Mouse (Mus musculus) left cerebral cortex, adult 2 months (tissue): ENCODE data around the gene Mllt3. TPM values are rescaled to one million over a fixed set of nuclear protein-coding genes. Genes with fewer than 3 reads are reported as not detected.

Experiments used
- DNase-seq, 2 experiments: peaks; one replicate each; pipeline ENCODE4 v3.0.0; 2021 to 2022; ENCODE audit warnings: low spot score in 2 of 2, mixed read lengths in 1 of 2; ENCODE audit errors: extremely low spot score in 1 of 2
- H3K27ac ChIP-seq: fragments of 200-600 bp; 2 replicates; pipeline ENCODE4 v1.8.1; 2022
- H3K4me3 ChIP-seq: fragments of 200-600 bp; 2 replicates; pipeline ENCODE4 v1.8.1; 2022
- CTCF ChIP-seq: fragments of 200-600 bp; IDR thresholded peaks from 2 replicates; pipeline ENCODE4 v1.8.1; 2022; ENCODE audit warnings: antibody characterized with exemption, mild to moderate bottlenecking, moderate library complexity
- intact Hi-C: fragments of 180-260 bp; cut with DNase I; formaldehyde crosslinking; loops from one replicate; pipeline ENCODE4 v1.15.1; 2025
- long read RNA-seq, 2 experiments: library from polyadenylated mRNA; stranded (forward); transcript quantifications; one replicate each; pipeline ENCODE4 v2.0.0; 2021; ENCODE audit warnings: borderline mapping rate in 2 of 2
- total RNA-seq, 2 experiments: library from RNA; stranded (reverse); gene quantifications; 2 replicates each; pipeline ENCODE4 v1.2.3; 2021

Gene Mllt3
- 10 to 100 TPM; 37.1 to 41.7 TPM for total RNA-seq
- long read RNA-seq, experiment 1, full-length matches to known transcripts: 8 of 18 reads
- long read RNA-seq, experiment 1, partial matches to known transcripts: 3 of 18 reads
- long read RNA-seq, experiment 1, other reads (novel, unspliced or antisense): 7 of 18 reads
- long read RNA-seq, experiment 2, full-length matches to known transcripts: 6 of 13 reads
- long read RNA-seq, experiment 2, partial matches to known transcripts: 6 of 13 reads
- long read RNA-seq, experiment 2, other reads (novel, unspliced or antisense): 1 of 13 reads

DNA sequence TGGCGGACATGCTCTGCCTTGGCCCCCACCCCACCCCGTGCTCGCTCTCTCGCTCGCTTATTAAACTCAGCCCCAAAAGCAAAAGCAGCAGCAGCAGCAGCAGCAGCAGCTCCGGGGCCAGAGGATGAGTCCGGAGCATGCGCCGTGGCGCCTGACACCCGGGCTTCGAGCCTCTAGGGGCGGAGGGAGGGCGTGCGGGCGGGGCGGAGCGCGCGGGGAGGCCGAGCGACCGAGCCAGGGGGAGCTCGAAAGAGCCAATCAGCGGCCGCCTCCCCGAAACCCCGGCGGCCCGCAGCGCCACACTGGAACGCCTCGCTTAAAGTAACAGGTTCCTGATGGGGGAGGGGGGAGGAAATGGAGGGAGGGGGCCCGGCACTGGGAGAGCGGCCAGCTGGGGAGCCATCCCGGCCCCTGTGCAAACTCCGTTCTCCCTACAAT lies at the start of gene Mllt3:
Gene Mllt3, minus strand, starts transcription at position 149 of the 438 bp plus-strand sequence.
- DNase-seq: peak; percentile 93 to 94
- peak within 1 kb of the TSS; percentile 95 for H3K27ac ChIP-seq
- TF ChIP-seq CTCF: no peak; the same call in 1 of the 2 replicates
- intact Hi-C loops: loop anchor here (1.0 to 5.0 kb wide), 4 partner anchors 61 to 665 kb away; partner anchors contain the start of gene Focad
- peak within 1 kb of the TSS; percentile 73 for H3K4me3 ChIP-seq

GRCm38 (mm10) chr4:88082381-88082780 lies 49.2 kb upstream of the Mllt3 start:
- TF ChIP-seq CTCF: no peak
- intact Hi-C loops: no loop called here
- DNase-seq: no peak
- Histone ChIP-seq H3K4me3 (no peak overlapping the region), H3K27ac (no peak overlapping the region)

GRCm38 (mm10) chr4:88081885-88082284 lies 48.7 kb upstream of the Mllt3 start:
- no peak for TF ChIP-seq CTCF
- Histone ChIP-seq H3K4me3 (no peak overlapping the region), H3K27ac (no peak overlapping the region)
- no peak for DNase-seq
- intact Hi-C loops: no loop called here

GRCm38 (mm10) chr4:88081417-88081816 lies 48.3 kb upstream of the Mllt3 start:
- Histone ChIP-seq H3K27ac (no peak overlapping the region), H3K4me3 (no peak overlapping the region)
- intact Hi-C loops: no loop called here
- TF ChIP-seq CTCF: no peak
- no peak for DNase-seq

DNA sequence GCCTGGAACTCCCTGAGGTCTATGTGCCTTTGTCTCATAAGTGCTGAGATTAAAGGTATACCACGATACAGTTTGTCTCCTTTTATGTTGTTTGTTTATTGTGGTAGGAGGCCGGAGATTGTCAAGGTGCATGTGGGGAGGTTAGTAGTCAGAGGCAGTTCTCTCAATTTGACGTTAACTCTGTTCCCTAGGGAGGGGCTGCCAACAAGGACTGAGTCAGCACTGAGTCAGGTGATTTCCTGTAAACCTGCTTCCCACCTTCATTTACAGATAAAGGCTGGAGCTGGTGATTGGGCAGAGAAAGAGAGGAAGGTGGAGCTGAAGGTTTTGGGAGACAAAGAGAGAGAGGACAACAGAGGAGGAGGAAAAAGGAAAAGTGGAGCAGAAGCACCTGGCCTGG lies 45.8 kb upstream of the Mllt3 start:
- Histone ChIP-seq H3K27ac (no peak overlapping the region), H3K4me3 (no peak overlapping the region)
- no peak for TF ChIP-seq CTCF
- DNase-seq: no peak
- intact Hi-C loops: no loop called here

GRCm38 (mm10) chr4:88075388-88075787 lies 42.2 kb upstream of the Mllt3 start:
- no peak for TF ChIP-seq CTCF
- intact Hi-C loops: no loop called here
- no peak for DNase-seq
- no peak overlapping the region for H3K27ac ChIP-seq
- H3K4me3 ChIP-seq: no peak overlapping the region

GRCm38 (mm10) chr4:88046280-88046679 lies 13.1 kb upstream of the Mllt3 start:
- Histone ChIP-seq H3K4me3 (no peak overlapping the region), H3K27ac (no peak overlapping the region)
- no peak for DNase-seq
- TF ChIP-seq CTCF: no peak
- intact Hi-C loops: no loop called here

DNA sequence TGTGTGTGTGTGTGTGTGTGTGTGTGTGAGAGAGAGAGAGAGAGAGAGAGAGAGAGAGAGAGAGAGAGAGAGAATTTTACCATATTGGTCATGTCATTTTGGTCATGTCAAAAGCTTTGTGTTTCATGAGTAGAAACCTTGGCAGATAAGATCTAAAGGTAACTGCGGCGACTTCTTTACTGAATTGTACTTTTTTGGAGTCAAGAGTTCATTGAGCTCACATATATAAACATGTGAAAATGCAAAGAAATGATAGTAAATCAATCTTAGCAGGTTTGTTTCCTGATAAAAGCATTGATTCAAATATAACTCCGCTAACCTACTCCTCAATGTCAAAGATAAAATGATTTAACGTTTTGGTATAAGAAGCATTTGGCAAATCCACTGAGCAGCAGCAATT lies 12.0 kb upstream of the Mllt3 start:
- H3K27ac ChIP-seq: no peak overlapping the region
- H3K4me3 ChIP-seq: no peak overlapping the region
- no peak for TF ChIP-seq CTCF
- DNase-seq: no peak
- intact Hi-C loops: no loop called here

- TF ChIP-seq CTCF: peak; percentile 83
- intact Hi-C loops: loop anchor here (1.0 to 5.0 kb wide), 4 partner anchors 162 to 507 kb away; no protein-coding TSS in a partner anchor
- no peak overlapping the region for H3K4me3 ChIP-seq
- DNase-seq: peak; percentile 25 to 42
- H3K27ac ChIP-seq: no peak overlapping the region
These were observed 2.2 kb upstream of the Mllt3 start for GRCm38 (mm10) chr4:88035361-88035760.

- Histone ChIP-seq H3K4me3 (peak overlapping the region; percentile 73), H3K27ac (no peak overlapping the region)
- intact Hi-C loops: loop anchor here (1.0 to 5.0 kb wide), 5 partner anchors 163 to 508 kb away; no protein-coding TSS in a partner anchor
- no peak for TF ChIP-seq CTCF
- no peak for DNase-seq
These were observed 1.4 kb upstream of the Mllt3 start for GRCm38 (mm10) chr4:88034387-88035157.

DNA sequence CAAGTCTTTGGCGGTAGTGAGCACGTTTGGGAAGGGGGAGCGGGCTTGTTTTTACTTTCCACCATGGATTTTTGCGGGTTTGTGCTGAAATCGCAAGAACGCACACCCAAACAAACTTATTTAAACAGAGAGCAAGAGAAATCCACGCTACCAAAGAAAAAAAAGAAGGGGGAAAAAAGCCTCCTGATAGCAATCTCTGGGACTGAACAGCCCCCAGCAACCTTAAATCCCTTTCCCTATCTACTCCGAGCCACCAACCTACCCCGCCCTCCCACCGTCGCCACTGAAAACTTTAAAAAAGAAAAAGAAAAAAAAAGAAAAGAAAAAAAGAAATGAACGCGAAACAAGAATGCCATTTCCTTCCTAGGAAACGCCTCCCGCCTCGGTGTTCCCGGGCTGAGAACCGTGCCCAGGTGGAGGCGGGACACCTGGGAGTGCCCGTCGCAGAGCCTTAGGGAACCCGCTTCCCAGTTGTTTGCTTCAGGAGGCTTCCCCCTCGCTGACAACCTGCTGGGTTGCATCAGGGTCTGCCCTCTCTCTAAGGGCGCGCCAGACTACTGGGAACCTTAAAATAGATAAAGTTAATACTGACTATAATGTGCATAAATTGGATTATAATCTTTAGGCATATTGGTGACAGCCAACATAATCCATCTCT lies 694 bp upstream of the Mllt3 start:
- no peak overlapping the region for H3K27ac ChIP-seq
- no peak for TF ChIP-seq CTCF

More for the DNA sequence above, 694 bp upstream of the Mllt3 start:
- peak overlapping the region; percentile 73 for H3K4me3 ChIP-seq
- intact Hi-C loops: loop anchor here (1.0 to 5.0 kb wide), 4 partner anchors 60 to 666 kb away; partner anchors contain the start of gene Focad
- DNase-seq: peak; percentile 10 to 15
